8 mouse cellular contexts compared by ENCODE assay signal in genomic region chr13:63256807-63257206, GRCm38 (mm10).
DNase-seq lines count a peak whose midpoint lies in the region; ATAC-seq and TF ChIP-seq lines count a peak whose summit lies in the region.

No protein-coding gene starts in this region.

- H3K27ac ChIP-seq in embryonic facial prominence, embryonic 15.5 days (replicated peaks) = peak overlapping the region; percentile 66
- H3K27ac ChIP-seq in kidney, adult 2 months (ENCODE audit: insufficient read depth, low read depth, low read length) = peak overlapping the region; percentile 26
- peak overlapping the region; percentile 60 for H3K27ac ChIP-seq in lung, postnatal 0 days (ENCODE audit: low read length)
- no peak overlapping the region for H3K27ac ChIP-seq in forebrain, embryonic 13.5 days

- TF ChIP-seq POLR2A in kidney, adult 2 months (IDR thresholded peaks at IDR 0.05; ENCODE audit: low read depth, low read length) = no peak

- H3K4me3 ChIP-seq in embryonic facial prominence, embryonic 15.5 days (replicated peaks) = no peak overlapping the region
- H3K4me3 ChIP-seq in kidney, adult 2 months (ENCODE audit: insufficient read depth, low read depth, low read length) = no peak overlapping the region
- no peak overlapping the region for H3K4me3 ChIP-seq in lung, postnatal 0 days (ENCODE audit: low read depth, low read length)
- no peak overlapping the region for H3K4me3 ChIP-seq in forebrain, embryonic 13.5 days

- H3K9ac ChIP-seq in embryonic facial prominence, embryonic 15.5 days = no peak overlapping the region
- no peak overlapping the region for H3K9ac ChIP-seq in lung, postnatal 0 days (replicated peaks; ENCODE audit: low read depth)
- H3K9ac ChIP-seq in forebrain, embryonic 13.5 days = no peak overlapping the region

- H3K36me3 ChIP-seq in embryonic facial prominence, embryonic 15.5 days = peaks cover 14% of the 10 kb centered on the region; the same call in 1 of the 2 replicates
- H3K36me3 ChIP-seq in kidney, adult 2 months (ENCODE audit: control insufficient read depth, insufficient read depth, low read length) = no peaks in the 10 kb centered on the region; the same call in 1 of the 2 replicates
- H3K36me3 ChIP-seq in lung, postnatal 0 days (ENCODE audit: insufficient read depth, low read length) = 0 out of 2 replicates have a peak, but pooled peaks cover 1% of the 10 kb centered on the region
- H3K36me3 ChIP-seq in forebrain, embryonic 13.5 days (ENCODE audit: poor library complexity, severe bottlenecking) = peaks cover 4% of the 10 kb centered on the region; the same call in 1 of the 2 replicates

- TF ChIP-seq EP300 in lung, postnatal 0 days (IDR thresholded peaks at IDR 0.05) = peak; percentile 56

- H3K9me3 ChIP-seq in embryonic facial prominence, embryonic 15.5 days (replicated peaks) = no peaks in the 10 kb centered on the region
- no peaks in the 10 kb centered on the region for H3K9me3 ChIP-seq in lung, postnatal 0 days (ENCODE audit: low read length)
- no peaks in the 10 kb centered on the region for H3K9me3 ChIP-seq in forebrain, embryonic 13.5 days (replicated peaks)

- no peaks in the 10 kb centered on the region for H3K27me3 ChIP-seq in embryonic facial prominence, embryonic 15.5 days
- H3K27me3 ChIP-seq in kidney, adult 2 months (replicated peaks; ENCODE audit: control insufficient read depth, insufficient read depth, low read length) = no peaks in the 10 kb centered on the region
- H3K27me3 ChIP-seq in lung, postnatal 0 days (replicated peaks; ENCODE audit: insufficient read depth, low read length) = no peaks in the 10 kb centered on the region
- H3K27me3 ChIP-seq in forebrain, embryonic 13.5 days = no peaks in the 10 kb centered on the region

- DNase-seq in embryo, embryonic 10 days (ENCODE audit: low spot score) = peak; percentile 61
- DNase-seq in embryo, embryonic 9.5 days (ENCODE audit: extremely low spot score) = no peak
- DNase-seq in kidney, adult 2 months = peak; percentile 90
- DNase-seq in lung, postnatal 0 days (ENCODE audit: low spot score) = peak; percentile 89
- DNase-seq in right cerebral cortex, postnatal 4 days = no peak
- DNase-seq in layer of hippocampus, adult 11-12 months (ENCODE audit: low spot score) = no peak

- peak; percentile 64 for TF ChIP-seq CTCF in kidney, adult 2 months (conservative IDR thresholded peaks at IDR 0.05; ENCODE audit: insufficient read depth, insufficient read length, low read depth, low read length)
- peak; percentile 70 for TF ChIP-seq CTCF in lung, postnatal 0 days (IDR thresholded peaks at IDR 0.05)

- no peak overlapping the region for H3K4me2 ChIP-seq in embryonic facial prominence, embryonic 15.5 days (replicated peaks)
- no peak overlapping the region for H3K4me2 ChIP-seq in lung, postnatal 0 days (replicated peaks; ENCODE audit: low read depth, low read length)
- H3K4me2 ChIP-seq in forebrain, embryonic 13.5 days = no peak overlapping the region

- 48% methylated on average over 7 of the region's 7 CpGs for WGBS in embryonic facial prominence, embryonic 15.5 days
- WGBS in kidney, adult 2 months = 16% methylated on average over 7 of the region's 7 CpGs
- 39% methylated on average over 7 of the region's 7 CpGs for WGBS in lung, postnatal 0 days
- 68% methylated on average over 7 of the region's 7 CpGs for WGBS in forebrain, embryonic 13.5 days

- ATAC-seq in embryonic facial prominence, embryonic 15.5 days (ENCODE audit: insufficient number of reproducible peaks, low FRiP score, low TSS enrichment, low read depth) = peak; percentile 40; the same call in 1 of the 2 replicates
- peak; percentile 80 for ATAC-seq in lung, postnatal 0 days
- ATAC-seq in forebrain, embryonic 13.5 days = no peak

- peaks cover 82% of the 10 kb centered on the region for H3K4me1 ChIP-seq in embryonic facial prominence, embryonic 15.5 days
- peaks cover 74% of the 10 kb centered on the region for H3K4me1 ChIP-seq in kidney, adult 2 months (ENCODE audit: control insufficient read depth, insufficient read depth, low read length)
- peaks cover 42% of the 10 kb centered on the region for H3K4me1 ChIP-seq in lung, postnatal 0 days (ENCODE audit: insufficient read depth, low read depth, low read length)
- peaks cover 17% of the 10 kb centered on the region for H3K4me1 ChIP-seq in forebrain, embryonic 13.5 days

Comparison
In these comparisons a context has a peak if more than half of its experiments do, and no peak if none do; other contexts are left out.
1. DNase-seq: peak in embryo, embryonic 10 days (single experiment), kidney, adult 2 months (single experiment) and lung, postnatal 0 days (single experiment); none in embryo, embryonic 9.5 days (single experiment), right cerebral cortex, postnatal 4 days (single experiment) and layer of hippocampus, adult 11-12 months (single experiment).